Mouse (Mus musculus) pancreas, adult 10 weeks (tissue): ENCODE data around the gene Unc119. TPM values are rescaled to one million over a fixed set of nuclear protein-coding genes. Genes with fewer than 3 reads are reported as not detected.

ENCODE experiments used
- polyA plus RNA-seq: library from polyadenylated mRNA; stranded (reverse); fragments of 350-450 nt; fragmentation: Illumina TruSeq; extraction: RNeasy Lipid Tissue Mini Kit (QIAGEN cat#74804); gene quantifications from one replicate; pipeline ENCODE4 v1.2.3, GENCODE M21; 2015; ENCODE audit warnings: low read depth, low replicate concordance; ENCODE audit not compliant: insufficient read depth

Unc119 gene
- 3.8 TPM for polyA plus RNA-seq

GRCm38 (mm10) chr11:78343381-78344327 is at the start of gene Unc119:
Unc119 (plus strand) TSS chr11:78343482.

GRCm38 (mm10) chr11:78301357-78302084 is 41.8 kb upstream of the Unc119 start, which contains the start of gene Spag5:
Spag5 (plus strand) TSS chr11:78301529.

GRCm38 (mm10) chr11:78322860-78323259 is 20.4 kb upstream of the Unc119 start, which contains the start of gene Aldoc:
Aldoc (plus strand) TSS chr11:78322968.

GRCm38 (mm10) chr11:78327634-78328511 is 15.4 kb upstream of the Unc119 start, which contains the start of gene Pigs:
Pigs (plus strand) TSS chr11:78328415.

GRCm38 (mm10) chr11:78386508-78387043 is 43.3 kb downstream of the Unc119 start, which contains the start of gene Foxn1:
Foxn1 (minus strand) TSS chr11:78386558.

Other genes with a start within 250 kb of the Unc119 start
- 3.5 TPM for gene Fam222b, start 248.8 kb upstream of the Unc119 start, polyA plus RNA-seq
- gene Traf4, start 177.9 kb upstream of the Unc119 start, polyA plus RNA-seq, result 4.2 TPM
- gene Nek8, start 166.8 kb upstream of the Unc119 start, polyA plus RNA-seq, result 2.8 TPM
- gene Tlcd1, start 166.8 kb upstream of the Unc119 start, polyA plus RNA-seq, result 4.9 TPM
- gene Rpl23a, start 159.9 kb upstream of the Unc119 start, polyA plus RNA-seq, result 699 TPM
- gene Rab34, start 155.1 kb upstream of the Unc119 start, polyA plus RNA-seq, result 8.5 TPM
- gene Proca1, start 150.1 kb upstream of the Unc119 start, polyA plus RNA-seq, result 2.8 TPM
- gene Sdf2, start 97.7 kb upstream of the Unc119 start, polyA plus RNA-seq, result 21.8 TPM
- gene Supt6, start 97.5 kb upstream of the Unc119 start, polyA plus RNA-seq, result 10.6 TPM
- gene 2610507B11Rik, start 81.7 kb upstream of the Unc119 start, polyA plus RNA-seq, result 29.5 TPM
- gene BC030499, start 52.6 kb upstream of the Unc119 start, polyA plus RNA-seq, result not detected
- not detected for gene Spag5, start 42.0 kb upstream of the Unc119 start, polyA plus RNA-seq
- 1.1 TPM for gene Aldoc, start 20.5 kb upstream of the Unc119 start, polyA plus RNA-seq
- gene Pigs, start 15.1 kb upstream of the Unc119 start, polyA plus RNA-seq, result 7.7 TPM
- gene Foxn1, start 43.1 kb downstream of the Unc119 start, polyA plus RNA-seq, result not detected
- not detected for gene Slc13a2, start 78.7 kb downstream of the Unc119 start, polyA plus RNA-seq
- 2.1 TPM for gene Slc46a1, start 122.2 kb downstream of the Unc119 start, polyA plus RNA-seq
- 2.0 TPM for gene Sarm1, start 154.3 kb downstream of the Unc119 start, polyA plus RNA-seq
- gene Vtn, start 155.6 kb downstream of the Unc119 start, polyA plus RNA-seq, result 22.4 TPM
- not detected for gene Sebox, start 160.0 kb downstream of the Unc119 start, polyA plus RNA-seq
- gene Tmem199, start 168.7 kb downstream of the Unc119 start, polyA plus RNA-seq, result 4.0 TPM
- gene Poldip2, start 168.7 kb downstream of the Unc119 start, polyA plus RNA-seq, result 12.8 TPM
- 11.8 TPM for gene Tnfaip1, start 192.8 kb downstream of the Unc119 start, polyA plus RNA-seq
- 65.8 TPM for gene Ift20, start 192.9 kb downstream of the Unc119 start, polyA plus RNA-seq
- 164 TPM for gene Tmem97, start 207.3 kb downstream of the Unc119 start, polyA plus RNA-seq